Mouse (Mus musculus) midbrain, postnatal 0 days (tissue): ENCODE data around the gene Slc1a4. TPM values are rescaled to one million over a fixed set of nuclear protein-coding genes. Genes with fewer than 3 reads are reported as not detected.

Experiments used
- ATAC-seq: fragments of 200-750 bp; cut with Nextera tagmentation; 2 replicates; pipeline ENCODE4 v1.8.0; 2017; ENCODE audit warnings: moderate number of reproducible peaks, mild to moderate bottlenecking, moderate TSS enrichment, moderate library complexity; ENCODE audit not compliant: low FRiP score
- DNase-seq: peaks from one replicate; pipeline ENCODE4 v3.0.0-alpha.2; 2015; ENCODE audit warnings: low spot score
- H3K27ac ChIP-seq: fragments of 300-500 bp; sonication (generic); 2 replicates; pipeline ENCODE4 v1.5.1; 2014; ENCODE audit warnings: low read depth, mild to moderate bottlenecking, low read length, mixed read lengths
- H3K27me3 ChIP-seq: fragments of 300-500 bp; sonication (generic); 2 replicates; pipeline ENCODE4 v1.6.1; 2014; ENCODE audit warnings: low read length, control low read depth, mixed read lengths; ENCODE audit not compliant: insufficient read depth
- H3K36me3 ChIP-seq: fragments of 300-500 bp; sonication (generic); 2 replicates; pipeline ENCODE4 v1.6.1; 2014; ENCODE audit warnings: low read length, control low read depth, mixed read lengths; ENCODE audit not compliant: insufficient read depth
- H3K4me1 ChIP-seq: fragments of 300-500 bp; sonication (generic); 2 replicates; pipeline ENCODE4 v1.6.1; 2014; ENCODE audit warnings: mild to moderate bottlenecking, control low read depth, antibody characterized with exemption, low read length, mixed read lengths; ENCODE audit not compliant: insufficient read depth
- H3K4me2 ChIP-seq: fragments of 300-500 bp; sonication (generic); 2 replicates; pipeline ENCODE4 v1.6.1; 2014; ENCODE audit warnings: low read depth, mild to moderate bottlenecking, low read length, mixed read lengths; ENCODE audit not compliant: poor library complexity, severe bottlenecking
- H3K4me3 ChIP-seq: fragments of 300-500 bp; sonication (generic); 2 replicates; pipeline ENCODE4 v1.5.1; 2014; ENCODE audit warnings: low read depth, mild to moderate bottlenecking, low read length, moderate library complexity
- H3K9ac ChIP-seq: fragments of 300-500 bp; sonication (generic); replicated peaks from 2 replicates; pipeline ENCODE4 v1.6.1; 2014; ENCODE audit warnings: mild to moderate bottlenecking, low read length, moderate library complexity, mixed read lengths; ENCODE audit not compliant: poor library complexity, severe bottlenecking
- H3K9me3 ChIP-seq: fragments of 300-500 bp; sonication (generic); 2 replicates; pipeline ENCODE4 v1.6.1; 2016; ENCODE audit warnings: low read length, control low read depth
- CTCF ChIP-seq: IDR thresholded peaks from 2 replicates; pipeline ENCODE4 v1.5.1; 2016; ENCODE audit warnings: antibody characterized with exemption, mild to moderate bottlenecking
- WGBS: fragments of 180-500 bp; shearing (Covaris S2); extraction: QIAGEN DNeasy Blood & Tissue Kit; methylation state at CpG from one replicate; pipeline ENCODE4 v1.1.7; 2014; 5-methylcytosine and 5-hydroxymethylcytosine counted together
- polyA plus RNA-seq: library from polyadenylated mRNA; unstranded; fragments of >200 nt; fragmentation: Nextera tagmentation; extraction: Ambion mirVana; gene quantifications from 2 replicates; pipeline ENCODE4 v1.2.1, GENCODE M21; 2015
- total RNA-seq: library from RNA; depleted of rRNA; stranded (reverse); fragments of >200 nt; gene quantifications from 2 replicates; pipeline ENCODE4 v1.2.3, GENCODE M21; 2014; rRNA removed

The Slc1a4 gene
- total and polyA plus RNA-seq, 2 experiments from 2014 or later: 70.3 to 180 TPM

- 80% methylated on average over 2 of the region's 2 CpGs for WGBS
- Histone ChIP-seq H3K36me3 (no peaks in the 10 kb centered on the region), H3K4me1 (peaks cover 3% of the 10 kb centered on the region; the same call in 1 of the 2 replicates)
These were observed 79.4 kb downstream of the Slc1a4 start for GRCm38 (mm10) chr11:20253088-20253487.

More at GRCm38 (mm10) chr11:20253088-20253487, 79.4 kb downstream of the Slc1a4 start:
- DNase-seq: no peak
- H3K4me2 ChIP-seq: no peak overlapping the region
- H3K27me3 ChIP-seq: no peaks in the 10 kb centered on the region
- ATAC-seq: no peak
- no peak overlapping the region for H3K27ac ChIP-seq
- H3K4me3 ChIP-seq: no peak overlapping the region
- TF ChIP-seq CTCF: no peak
- H3K9me3 ChIP-seq: no peaks in the 10 kb centered on the region
- H3K9ac ChIP-seq: no peak overlapping the region

Other genes starting within 250 kb of the Slc1a4 start
- gene Actr2, start 219.8 kb downstream of the Slc1a4 start, total RNA-seq: 70.4 and 77.0 TPM in 2 replicates
- gene Actr2, start 219.8 kb downstream of the Slc1a4 start, polyA plus RNA-seq: 169 and 193 TPM in 2 replicates
- 112 and 123 TPM in 2 replicates for gene Rab1a, start 131.3 kb downstream of the Slc1a4 start, total RNA-seq
- gene Rab1a, start 131.3 kb downstream of the Slc1a4 start, polyA plus RNA-seq: 285 and 300 TPM in 2 replicates
- 40.7 and 45.5 TPM in 2 replicates for gene Cep68, start 83.3 kb downstream of the Slc1a4 start, total RNA-seq
- gene Cep68, start 83.3 kb downstream of the Slc1a4 start, polyA plus RNA-seq: 21.1 and 23.5 TPM in 2 replicates
- gene Sertad2, start 210.5 kb upstream of the Slc1a4 start, total RNA-seq: 15.2 and 16.9 TPM in 2 replicates
- gene Sertad2, start 210.5 kb upstream of the Slc1a4 start, polyA plus RNA-seq: 31.4 and 31.5 TPM in 2 replicates